Mouse (Mus musculus): ENCODE measurements at regions not wholly inside any gene's neighbourhood (a gene's known extent, or its start where the extent isn't known, plus 50 kb on each side); places are given as distances from the start of the nearest gene placed in this dataset.

- no peak for DNase-seq (ENCODE audit: low read depth, low spot score)
These were observed 87.7 kb upstream of the Tspan7 start for GRCm38 (mm10) chrX:10397257-10397656.

GRCm38 (mm10) chrX:10411238-10411637, 73.7 kb upstream of the Tspan7 start:
- peak; percentile 4 for DNase-seq (ENCODE audit: low read depth, low spot score)

- no peak for DNase-seq (ENCODE audit: low read depth, low spot score)
These were observed 62.5 kb upstream of the Tspan7 start for GRCm38 (mm10) chrX:10422440-10422839.
